Mouse (Mus musculus): ENCODE measurements around the gene Ttc38. TPM values are rescaled to one million over a fixed set of nuclear protein-coding genes. Genes with fewer than 3 reads are reported as not detected.
A peak's percentile ranks its signal among the peaks of the same experiment; 100 is the strongest.
"Not testable (repeated sequence)": the region's sequence is repeated elsewhere in the genome, so short reads cannot be mapped to it uniquely, and the experiment has no call there.

The Ttc38 gene
- polyA plus RNA-seq, 1 experiment from 2014 or later, result 3.1 TPM

DNA sequence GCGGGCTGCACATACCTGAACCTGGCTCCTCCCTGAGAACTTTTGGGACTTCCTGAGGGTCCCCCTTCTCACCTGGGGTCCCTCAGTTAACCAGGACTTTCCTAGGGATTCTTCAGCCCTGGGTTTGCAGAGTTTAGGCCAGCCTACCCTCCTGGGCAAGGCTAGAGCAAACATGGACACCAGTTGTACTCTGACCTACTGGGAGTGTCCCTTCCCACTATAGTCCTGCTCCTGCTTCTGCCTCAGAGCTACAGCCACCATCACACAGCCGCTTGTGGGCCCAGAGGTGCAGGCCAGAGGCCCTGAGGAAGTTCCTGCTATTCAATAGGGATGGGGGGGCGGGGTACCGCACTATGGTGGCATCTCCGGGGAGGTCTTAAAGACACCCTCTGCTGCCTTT, 2.6 kb upstream of the Ttc38 start:
- Histone ChIP-seq H3K4me1 (peaks cover 20% of the 10 kb centered on the region), H3K36me3 (replicated peaks) (no peaks in the 10 kb centered on the region), H3K27ac (replicated peaks) (no peak overlapping the region), H3K9me3 (no peaks in the 10 kb centered on the region), H3K27me3 (replicated peaks; ENCODE audit: low read depth, poor library complexity, severe bottlenecking) (no peaks in the 10 kb centered on the region), H3K4me3 (no peak overlapping the region)
- DNase-seq (ENCODE audit: low spot score), result no peak
- WGBS, result 71% methylated on average over 5 of the region's 5 CpGs

DNA sequence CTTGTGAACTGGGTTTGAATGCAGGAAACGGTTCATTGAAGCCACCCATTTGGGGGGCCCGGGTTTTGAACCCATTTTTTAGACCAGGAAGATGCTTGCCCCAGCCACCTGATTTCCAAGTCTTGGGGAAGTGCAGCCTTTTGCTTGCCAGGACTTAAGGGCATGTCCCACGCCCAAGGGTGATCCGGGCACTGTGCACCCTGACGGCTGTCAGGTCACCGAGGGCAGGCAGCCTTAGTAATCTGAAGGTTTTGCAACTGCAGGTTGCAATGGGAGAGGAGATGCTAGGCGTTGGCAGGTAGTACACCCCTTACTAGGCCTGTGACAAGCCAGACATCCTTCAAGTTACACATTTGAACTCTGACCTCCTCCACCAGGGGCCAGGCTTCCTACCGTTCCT, 493 bp downstream of the Ttc38 start:
- peak overlapping the region; percentile 66 for H3K4me3 ChIP-seq
- H3K4me1 ChIP-seq, result peaks cover 20% of the 10 kb centered on the region
- no peaks in the 10 kb centered on the region for H3K27me3 ChIP-seq (replicated peaks; ENCODE audit: low read depth, poor library complexity, severe bottlenecking)
- WGBS, result 45% methylated on average over 8 of the region's 8 CpGs
- no peak for DNase-seq (ENCODE audit: low spot score)
- no peaks in the 10 kb centered on the region for H3K9me3 ChIP-seq
- peak overlapping the region; percentile 83; the same call in 1 of the 2 replicates for H3K27ac ChIP-seq (replicated peaks)
- no peaks in the 10 kb centered on the region for H3K36me3 ChIP-seq (replicated peaks)

DNA sequence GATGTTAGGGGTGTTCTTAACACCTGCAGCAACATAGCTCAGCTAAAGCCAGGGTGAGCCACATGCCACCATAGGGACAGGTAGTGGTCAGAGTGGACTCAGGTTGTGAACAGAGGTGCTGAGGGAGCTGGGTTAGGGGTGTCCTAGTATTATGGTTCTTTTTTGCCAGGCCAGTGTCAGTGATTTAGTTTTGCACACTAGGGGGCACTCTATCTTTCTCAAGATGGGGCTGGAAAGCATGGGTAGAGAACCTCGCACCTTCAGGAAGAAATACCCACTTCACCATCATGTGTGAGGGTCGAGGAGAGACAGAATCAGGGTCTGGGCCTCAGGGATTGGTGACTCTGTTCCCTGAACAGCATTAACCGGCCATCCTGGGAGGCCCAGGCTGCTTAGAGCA, 3.2 kb downstream of the Ttc38 start:
- no peak overlapping the region for H3K27ac ChIP-seq (replicated peaks)
- H3K9me3 ChIP-seq, result no peaks in the 10 kb centered on the region
- peaks cover 20% of the 10 kb centered on the region for H3K4me1 ChIP-seq
- H3K4me3 ChIP-seq, result no peak overlapping the region
- WGBS, result 56% methylated on average over 3 of the region's 3 CpGs
- DNase-seq (ENCODE audit: low spot score), result no peak
- no peaks in the 10 kb centered on the region for H3K36me3 ChIP-seq (replicated peaks)
- H3K27me3 ChIP-seq (replicated peaks; ENCODE audit: low read depth, poor library complexity, severe bottlenecking), result no peaks in the 10 kb centered on the region

- Histone ChIP-seq H3K9me3 (no peaks in the 10 kb centered on the region), H3K4me3 (no peak overlapping the region), H3K27me3 (replicated peaks; ENCODE audit: low read depth, poor library complexity, severe bottlenecking) (no peaks in the 10 kb centered on the region), H3K36me3 (replicated peaks) (no peaks in the 10 kb centered on the region), H3K27ac (replicated peaks) (no peak overlapping the region), H3K4me1 (peaks cover 21% of the 10 kb centered on the region)
- 89% methylated on average over 5 of the region's 5 CpGs for WGBS
- no peak for DNase-seq (ENCODE audit: low spot score)
Measured at GRCm38 (mm10) chr15:85836887-85837286, 4.8 kb downstream of the Ttc38 start.

DNA sequence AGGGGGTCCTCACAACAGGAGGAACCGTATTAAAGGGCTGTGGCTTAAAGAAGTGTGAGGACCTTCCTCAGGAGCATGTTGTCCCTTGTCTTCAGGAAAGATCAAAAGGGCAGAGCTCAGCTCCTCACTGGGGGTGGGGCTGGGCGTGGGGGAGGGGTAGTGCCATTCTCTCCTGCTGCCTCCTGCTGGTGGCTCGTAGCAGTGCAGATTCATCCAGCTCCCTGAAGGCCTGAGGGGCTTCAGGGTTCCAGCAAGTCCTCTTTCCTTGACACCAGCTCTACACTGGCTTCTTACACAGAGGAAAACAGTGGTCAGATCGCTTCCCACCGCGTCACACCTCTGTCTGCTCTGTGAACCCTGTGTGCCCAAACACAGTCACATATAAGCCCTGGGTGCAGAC, 8.9 kb downstream of the Ttc38 start:
- H3K4me3 ChIP-seq, result no peak overlapping the region
- peaks cover 7% of the 10 kb centered on the region for H3K4me1 ChIP-seq
- WGBS, result 32% methylated on average over 6 of the region's 6 CpGs
- H3K27ac ChIP-seq (replicated peaks), result no peak overlapping the region
- no peaks in the 10 kb centered on the region for H3K9me3 ChIP-seq
- DNase-seq (ENCODE audit: low spot score), result peak; percentile 52
- H3K36me3 ChIP-seq (replicated peaks), result no peaks in the 10 kb centered on the region
- H3K27me3 ChIP-seq (replicated peaks; ENCODE audit: low read depth, poor library complexity, severe bottlenecking), result no peaks in the 10 kb centered on the region

- H3K4me1 ChIP-seq, result peaks cover 7% of the 10 kb centered on the region
- no peaks in the 10 kb centered on the region for H3K9me3 ChIP-seq
- WGBS, result 75% methylated on average over 5 of the region's 5 CpGs
- no peak overlapping the region for H3K27ac ChIP-seq (replicated peaks)
- no peak overlapping the region for H3K4me3 ChIP-seq
- no peaks in the 10 kb centered on the region for H3K27me3 ChIP-seq (replicated peaks; ENCODE audit: low read depth, poor library complexity, severe bottlenecking)
- no peak for DNase-seq (ENCODE audit: low spot score)
- H3K36me3 ChIP-seq (replicated peaks), result no peaks in the 10 kb centered on the region
Measured at GRCm38 (mm10) chr15:85841796-85842360, 9.8 kb downstream of the Ttc38 start.

DNA sequence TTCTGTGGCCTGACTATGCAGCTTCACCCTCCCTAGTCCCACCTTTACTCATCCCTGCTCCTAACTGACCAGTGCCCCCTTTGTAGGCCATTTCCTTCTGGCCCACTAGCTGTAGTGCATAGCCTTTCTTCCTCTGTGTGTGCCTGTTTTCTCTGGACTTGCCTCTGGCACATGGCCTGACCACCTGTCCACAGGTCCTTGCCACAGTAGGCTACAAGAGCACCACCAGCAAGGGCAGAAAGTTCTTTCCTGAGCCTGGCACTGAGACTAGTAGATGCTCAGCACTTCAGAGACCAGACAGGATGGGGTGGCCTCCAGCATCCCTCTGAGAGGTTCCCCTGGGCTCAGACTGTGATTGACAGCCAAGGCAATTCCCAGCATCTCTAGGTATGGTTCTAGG, 13.0 kb downstream of the Ttc38 start:
- no peaks in the 10 kb centered on the region for H3K9me3 ChIP-seq
- no peak for DNase-seq (ENCODE audit: low spot score)
- H3K36me3 ChIP-seq (replicated peaks), result no peaks in the 10 kb centered on the region
- H3K4me1 ChIP-seq, result peaks cover 7% of the 10 kb centered on the region
- no peak overlapping the region for H3K4me3 ChIP-seq
- H3K27me3 ChIP-seq (replicated peaks; ENCODE audit: low read depth, poor library complexity, severe bottlenecking), result no peaks in the 10 kb centered on the region
- no peak overlapping the region for H3K27ac ChIP-seq (replicated peaks)

GRCm38 (mm10) chr15:85851656-85852392, 19.7 kb downstream of the Ttc38 start:
- DNase-seq (ENCODE audit: low spot score), result no peak
- H3K9me3 ChIP-seq, result no peaks in the 10 kb centered on the region
- H3K4me3 ChIP-seq, result no peak overlapping the region
- no peaks in the 10 kb centered on the region for H3K4me1 ChIP-seq
- H3K36me3 ChIP-seq (replicated peaks), result no peaks in the 10 kb centered on the region
- no peak overlapping the region for H3K27ac ChIP-seq (replicated peaks)
- whole genome bisulfite sequencing, result 80% methylated on average over 12 of the region's 12 CpGs
- H3K27me3 ChIP-seq (replicated peaks; ENCODE audit: low read depth, poor library complexity, severe bottlenecking), result no peaks in the 10 kb centered on the region

- Histone ChIP-seq H3K4me3 (peak overlapping the region; percentile 91), H3K27me3 (replicated peaks; ENCODE audit: low read depth, poor library complexity, severe bottlenecking) (no peaks in the 10 kb centered on the region), H3K36me3 (replicated peaks) (peaks cover 27% of the 10 kb centered on the region), H3K27ac (replicated peaks) (peak overlapping the region; percentile 95), H3K9me3 (no peaks in the 10 kb centered on the region), H3K4me1 (peaks cover 30% of the 10 kb centered on the region)
- DNase-seq (ENCODE audit: low spot score), result no peak
- WGBS, result 13% methylated on average over 15 of the region's 15 CpGs
Measured at GRCm38 (mm10) chr15:85858980-85859489, 26.9 kb downstream of the Ttc38 start.

DNA sequence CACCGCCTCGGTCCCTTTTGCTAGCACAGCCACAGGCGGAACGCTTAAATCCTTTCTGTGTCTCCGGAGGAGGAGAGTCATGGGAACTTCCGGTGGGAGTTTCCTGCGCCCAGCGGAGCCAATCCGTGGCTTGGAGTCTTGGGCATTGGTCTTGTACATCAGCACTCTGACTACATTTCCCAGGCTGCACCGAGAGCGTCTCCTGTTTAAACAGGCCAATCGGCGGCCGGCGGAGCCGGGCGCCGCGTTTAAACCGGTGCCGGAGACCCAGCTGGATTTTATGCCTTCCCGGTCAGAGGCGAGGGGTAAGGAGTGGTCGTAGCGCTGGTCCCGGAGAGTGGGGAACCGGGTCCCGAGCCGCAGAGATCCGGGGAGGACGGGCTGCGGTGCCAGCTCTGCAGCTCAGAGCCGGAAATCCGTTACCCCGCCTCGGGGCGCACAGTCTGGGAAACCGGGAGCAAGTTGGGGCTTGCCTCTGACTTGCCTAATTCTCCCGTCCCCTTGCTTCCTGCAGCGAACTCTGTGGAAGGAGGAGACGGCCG, 27.5 kb downstream of the Ttc38 start, which contains the start of gene Gtse1:
TSS of gene Gtse1 (plus strand) at position 256 of the 542 bp plus-strand sequence.
- peak within 1 kb of the TSS; percentile 91 for H3K4me3 ChIP-seq
- H3K36me3 ChIP-seq (replicated peaks), result peaks cover 32% of the 10 kb centered on the region
- peaks cover 30% of the 10 kb centered on the region for H3K4me1 ChIP-seq
- H3K9me3 ChIP-seq, result no peaks in the 10 kb centered on the region
- H3K27ac ChIP-seq (replicated peaks), result peak within 1 kb of the TSS; percentile 95
- H3K27me3 ChIP-seq (replicated peaks; ENCODE audit: low read depth, poor library complexity, severe bottlenecking), result no peaks in the 10 kb centered on the region
- DNase-seq (ENCODE audit: low spot score), result peak; percentile 94
- under 1% methylated on average over 42 of the region's 42 CpGs for WGBS

DNA sequence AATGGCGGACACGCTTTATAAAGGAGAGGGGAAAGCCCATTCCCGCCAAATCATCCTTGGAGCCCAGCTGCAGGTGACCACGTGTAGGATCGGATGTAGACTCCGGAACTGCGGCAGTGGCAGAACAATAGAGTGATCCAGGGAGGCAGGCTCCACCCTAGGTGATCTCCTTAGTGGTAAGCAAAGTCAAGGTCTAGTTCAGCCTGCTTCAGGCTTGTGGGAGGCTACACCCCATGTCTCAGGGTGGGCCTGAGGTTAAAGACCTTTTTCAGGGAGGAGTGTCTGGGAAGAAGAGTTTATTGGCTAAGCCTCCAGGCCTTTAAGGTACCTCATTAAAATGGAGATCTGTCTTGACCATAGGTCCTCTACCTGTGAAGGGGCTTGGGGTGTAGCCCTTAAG, 33.8 kb downstream of the Ttc38 start:
- WGBS, result 95% methylated on average over 7 of the region's 7 CpGs
- not testable (repeated sequence) for H3K4me1 ChIP-seq; H3K27me3 ChIP-seq (replicated peaks; ENCODE audit: low read depth, poor library complexity, severe bottlenecking); H3K27ac ChIP-seq (replicated peaks); DNase-seq (ENCODE audit: low spot score); H3K9me3 ChIP-seq; H3K4me3 ChIP-seq
- H3K36me3 ChIP-seq (replicated peaks), result peaks cover 95% of the 10 kb centered on the region

DNA sequence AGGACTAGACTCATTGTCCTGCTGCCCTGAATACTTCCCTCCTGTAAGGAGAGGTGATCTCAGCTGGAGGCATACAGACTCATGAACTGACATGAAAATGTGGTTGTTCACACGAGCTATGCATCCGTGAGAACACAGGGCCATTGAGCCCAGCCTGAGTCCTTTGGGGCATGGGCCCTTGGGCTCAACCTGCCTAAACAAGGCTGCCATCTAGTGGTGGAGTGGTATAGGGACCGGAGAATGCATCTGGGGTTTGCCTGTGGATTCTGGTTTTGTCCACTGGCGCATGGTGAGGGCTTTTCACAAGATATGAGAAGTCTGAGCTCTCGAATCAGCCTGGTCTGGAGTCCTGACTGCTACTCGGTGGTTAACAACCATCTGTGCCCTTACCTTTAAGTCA, 35.6 kb downstream of the Ttc38 start:
- peaks cover 100% of the 10 kb centered on the region for H3K36me3 ChIP-seq (replicated peaks)
- H3K27ac ChIP-seq (replicated peaks), result no peak overlapping the region
- no peak overlapping the region for H3K4me3 ChIP-seq
- no peaks in the 10 kb centered on the region for H3K9me3 ChIP-seq
- WGBS, result 58% methylated on average over 6 of the region's 6 CpGs
- peaks cover under 1% of the 10 kb centered on the region; the same call in 1 of the 2 replicates for H3K4me1 ChIP-seq
- no peaks in the 10 kb centered on the region for H3K27me3 ChIP-seq (replicated peaks; ENCODE audit: low read depth, poor library complexity, severe bottlenecking)
- DNase-seq (ENCODE audit: low spot score), result peak; percentile 68

GRCm38 (mm10) chr15:85877336-85877735, 45.2 kb downstream of the Ttc38 start:
- no peak for DNase-seq (ENCODE audit: low spot score)
- Histone ChIP-seq H3K36me3 (replicated peaks) (peaks cover 57% of the 10 kb centered on the region), H3K4me1 (peaks cover 21% of the 10 kb centered on the region), H3K4me3 (no peak overlapping the region), H3K27ac (replicated peaks) (no peak overlapping the region), H3K9me3 (no peaks in the 10 kb centered on the region), H3K27me3 (replicated peaks; ENCODE audit: low read depth, poor library complexity, severe bottlenecking) (no peaks in the 10 kb centered on the region)
- WGBS, result 93% methylated on average over 7 of the region's 7 CpGs

Measured in embryonic facial prominence, embryonic 10.5 days (tissue).